Mouse (Mus musculus): ENCODE measurements around the gene Mansc4.

DNA sequence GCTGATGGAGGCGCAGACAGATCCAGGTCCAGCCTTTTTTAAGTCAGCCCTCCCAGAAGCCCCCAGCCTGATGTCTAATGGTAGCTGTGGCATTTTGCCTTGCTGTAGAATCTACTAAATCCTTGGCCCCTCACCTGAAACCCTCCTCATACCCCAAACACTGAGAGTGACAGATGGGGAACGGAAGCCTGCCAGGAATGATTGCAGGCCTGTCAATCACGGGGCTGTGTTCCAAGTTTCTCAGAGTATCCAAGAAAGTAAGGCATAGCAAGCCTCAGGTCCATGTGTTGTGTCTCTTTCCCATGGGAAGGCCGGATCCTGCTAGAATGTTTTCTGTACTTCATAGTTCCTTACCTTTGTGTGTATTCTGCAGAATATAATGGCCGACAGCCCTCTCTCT is 3.4 kb upstream of the Mansc4 start:
- TF ChIP-seq POLR2A (IDR thresholded peaks at IDR 0.05; ENCODE audit: borderline replicate concordance, insufficient read depth, low read length) (no peak), CTCF (IDR thresholded peaks at IDR 0.05; ENCODE audit: borderline replicate concordance, insufficient read depth, low read depth, low read length) (no peak)
